Mouse (Mus musculus): ENCODE results near the gene Fam189a1. TPM values are rescaled to one million over a fixed set of nuclear protein-coding genes. Genes with fewer than 3 reads are reported as not detected.

The Fam189a1 gene
- polyA plus RNA-seq, 1 experiment: not detected

- H3K36me3 ChIP-seq (ENCODE audit: control insufficient read depth, insufficient read depth, low read length, poor library complexity, severe bottlenecking): no peaks in the 10 kb centered on the region
- H3K27me3 ChIP-seq (ENCODE audit: control insufficient read depth, insufficient read depth, low read length, poor library complexity, severe bottlenecking): no peaks in the 10 kb centered on the region
- no peak overlapping the region for H3K4me3 ChIP-seq (ENCODE audit: low read depth, low read length)
- H3K4me1 ChIP-seq (ENCODE audit: control insufficient read depth, insufficient read depth, low read length): no peaks in the 10 kb centered on the region
- H3K9ac ChIP-seq (ENCODE audit: low read depth, poor library complexity, severe bottlenecking): no peak overlapping the region
- no peak overlapping the region for H3K27ac ChIP-seq (ENCODE audit: insufficient read depth, low read length)
- TF ChIP-seq CTCF (IDR thresholded peaks at IDR 0.05; ENCODE audit: low read depth, low read length): no peak
- TF ChIP-seq EP300 (IDR thresholded peaks at IDR 0.05; ENCODE audit: insufficient read depth, low read depth, low read length): no peak
- TF ChIP-seq POLR2A (IDR thresholded peaks at IDR 0.05; ENCODE audit: insufficient read depth, low read length): no peak
- no peaks in the 10 kb centered on the region for H3K9me3 ChIP-seq (replicated peaks; ENCODE audit: control insufficient read depth, insufficient read depth, low read length, poor library complexity, severe bottlenecking)
Measured at GRCm38 (mm10) chr7:64791145-64791544, 365.2 kb downstream of the Fam189a1 start.

GRCm38 (mm10) chr7:64785040-64785439 is 371.3 kb downstream of the Fam189a1 start:
- H3K36me3 ChIP-seq (ENCODE audit: control insufficient read depth, insufficient read depth, low read length, poor library complexity, severe bottlenecking): no peaks in the 10 kb centered on the region
- no peak overlapping the region for H3K4me3 ChIP-seq (ENCODE audit: low read depth, low read length)
- TF ChIP-seq CTCF (IDR thresholded peaks at IDR 0.05; ENCODE audit: low read depth, low read length): no peak
- TF ChIP-seq EP300 (IDR thresholded peaks at IDR 0.05; ENCODE audit: insufficient read depth, low read depth, low read length): no peak
- no peak for TF ChIP-seq POLR2A (IDR thresholded peaks at IDR 0.05; ENCODE audit: insufficient read depth, low read length)
- H3K27me3 ChIP-seq (ENCODE audit: control insufficient read depth, insufficient read depth, low read length, poor library complexity, severe bottlenecking): no peaks in the 10 kb centered on the region
- no peaks in the 10 kb centered on the region for H3K9me3 ChIP-seq (replicated peaks; ENCODE audit: control insufficient read depth, insufficient read depth, low read length, poor library complexity, severe bottlenecking)
- no peak overlapping the region for H3K27ac ChIP-seq (ENCODE audit: insufficient read depth, low read length)
- H3K4me1 ChIP-seq (ENCODE audit: control insufficient read depth, insufficient read depth, low read length): no peaks in the 10 kb centered on the region
- no peak overlapping the region for H3K9ac ChIP-seq (ENCODE audit: low read depth, poor library complexity, severe bottlenecking)

GRCm38 (mm10) chr7:64779501-64779900 is 376.9 kb downstream of the Fam189a1 start:
- Histone ChIP-seq H3K27me3 (ENCODE audit: control insufficient read depth, insufficient read depth, low read length, poor library complexity, severe bottlenecking) (no peaks in the 10 kb centered on the region), H3K9me3 (replicated peaks; ENCODE audit: control insufficient read depth, insufficient read depth, low read length, poor library complexity, severe bottlenecking) (no peaks in the 10 kb centered on the region), H3K27ac (ENCODE audit: insufficient read depth, low read length) (no peak overlapping the region), H3K4me3 (ENCODE audit: low read depth, low read length) (no peak overlapping the region), H3K9ac (ENCODE audit: low read depth, poor library complexity, severe bottlenecking) (no peak overlapping the region), H3K36me3 (ENCODE audit: control insufficient read depth, insufficient read depth, low read length, poor library complexity, severe bottlenecking) (no peaks in the 10 kb centered on the region), H3K4me1 (ENCODE audit: control insufficient read depth, insufficient read depth, low read length) (no peaks in the 10 kb centered on the region)
- TF ChIP-seq CTCF (IDR thresholded peaks at IDR 0.05; ENCODE audit: low read depth, low read length) (no peak), EP300 (IDR thresholded peaks at IDR 0.05; ENCODE audit: insufficient read depth, low read depth, low read length) (no peak), POLR2A (IDR thresholded peaks at IDR 0.05; ENCODE audit: insufficient read depth, low read length) (no peak)

GRCm38 (mm10) chr7:64776708-64777489 is 379.5 kb downstream of the Fam189a1 start:
- no peak overlapping the region for H3K9ac ChIP-seq (ENCODE audit: low read depth, poor library complexity, severe bottlenecking)
- no peak for TF ChIP-seq CTCF (IDR thresholded peaks at IDR 0.05; ENCODE audit: low read depth, low read length)
- TF ChIP-seq POLR2A (IDR thresholded peaks at IDR 0.05; ENCODE audit: insufficient read depth, low read length): no peak
- no peak for TF ChIP-seq EP300 (IDR thresholded peaks at IDR 0.05; ENCODE audit: insufficient read depth, low read depth, low read length)
- no peak overlapping the region for H3K27ac ChIP-seq (ENCODE audit: insufficient read depth, low read length)
- H3K27me3 ChIP-seq (ENCODE audit: control insufficient read depth, insufficient read depth, low read length, poor library complexity, severe bottlenecking): no peaks in the 10 kb centered on the region
- no peak overlapping the region for H3K4me3 ChIP-seq (ENCODE audit: low read depth, low read length)
- H3K9me3 ChIP-seq (replicated peaks; ENCODE audit: control insufficient read depth, insufficient read depth, low read length, poor library complexity, severe bottlenecking): no peaks in the 10 kb centered on the region
- H3K4me1 ChIP-seq (ENCODE audit: control insufficient read depth, insufficient read depth, low read length): no peaks in the 10 kb centered on the region
- H3K36me3 ChIP-seq (ENCODE audit: control insufficient read depth, insufficient read depth, low read length, poor library complexity, severe bottlenecking): no peaks in the 10 kb centered on the region

- H3K9ac ChIP-seq (ENCODE audit: low read depth, poor library complexity, severe bottlenecking): no peak overlapping the region
- H3K27ac ChIP-seq (ENCODE audit: insufficient read depth, low read length): no peak overlapping the region
- no peaks in the 10 kb centered on the region for H3K27me3 ChIP-seq (ENCODE audit: control insufficient read depth, insufficient read depth, low read length, poor library complexity, severe bottlenecking)
- TF ChIP-seq EP300 (IDR thresholded peaks at IDR 0.05; ENCODE audit: insufficient read depth, low read depth, low read length) (no peak), CTCF (IDR thresholded peaks at IDR 0.05; ENCODE audit: low read depth, low read length) (no peak), POLR2A (IDR thresholded peaks at IDR 0.05; ENCODE audit: insufficient read depth, low read length) (no peak)
- no peaks in the 10 kb centered on the region for H3K9me3 ChIP-seq (replicated peaks; ENCODE audit: control insufficient read depth, insufficient read depth, low read length, poor library complexity, severe bottlenecking)
- H3K36me3 ChIP-seq (ENCODE audit: control insufficient read depth, insufficient read depth, low read length, poor library complexity, severe bottlenecking): no peaks in the 10 kb centered on the region
- no peaks in the 10 kb centered on the region for H3K4me1 ChIP-seq (ENCODE audit: control insufficient read depth, insufficient read depth, low read length)
- H3K4me3 ChIP-seq (ENCODE audit: low read depth, low read length): no peak overlapping the region
Measured at GRCm38 (mm10) chr7:64773465-64773864, 382.9 kb downstream of the Fam189a1 start.

- Histone ChIP-seq H3K36me3 (ENCODE audit: control insufficient read depth, insufficient read depth, low read length, poor library complexity, severe bottlenecking) (no peaks in the 10 kb centered on the region), H3K4me3 (ENCODE audit: low read depth, low read length) (no peak overlapping the region), H3K9me3 (replicated peaks; ENCODE audit: control insufficient read depth, insufficient read depth, low read length, poor library complexity, severe bottlenecking) (no peaks in the 10 kb centered on the region), H3K27ac (ENCODE audit: insufficient read depth, low read length) (no peak overlapping the region), H3K4me1 (ENCODE audit: control insufficient read depth, insufficient read depth, low read length) (no peaks in the 10 kb centered on the region), H3K9ac (ENCODE audit: low read depth, poor library complexity, severe bottlenecking) (no peak overlapping the region), H3K27me3 (ENCODE audit: control insufficient read depth, insufficient read depth, low read length, poor library complexity, severe bottlenecking) (no peaks in the 10 kb centered on the region)
- TF ChIP-seq CTCF (IDR thresholded peaks at IDR 0.05; ENCODE audit: low read depth, low read length) (no peak), POLR2A (IDR thresholded peaks at IDR 0.05; ENCODE audit: insufficient read depth, low read length) (no peak), EP300 (IDR thresholded peaks at IDR 0.05; ENCODE audit: insufficient read depth, low read depth, low read length) (no peak)
Measured at GRCm38 (mm10) chr7:64770779-64771390, 385.5 kb downstream of the Fam189a1 start.

Data from ES-Bruce4 (cell line).